Mouse (Mus musculus) ES-Bruce4 (cell line): ENCODE data around the gene Dph7. TPM values are rescaled to one million over a fixed set of nuclear protein-coding genes. Genes with fewer than 3 reads are reported as not detected.

ENCODE experiments used
- H3K27ac ChIP-seq: 2 replicates; pipeline ENCODE4 v1.5.1; 2012; ENCODE audit warnings: low read length, inconsistent platforms; ENCODE audit not compliant: insufficient read depth
- H3K27me3 ChIP-seq: 2 replicates; pipeline ENCODE4 v1.6.1; 2012; ENCODE audit warnings: mild to moderate bottlenecking, low read length, inconsistent platforms; ENCODE audit not compliant: control insufficient read depth, poor library complexity, insufficient read depth, severe bottlenecking
- H3K36me3 ChIP-seq: 2 replicates; pipeline ENCODE4 v1.6.1; 2012; ENCODE audit warnings: inconsistent platforms, mild to moderate bottlenecking, low read length, moderate library complexity; ENCODE audit not compliant: control insufficient read depth, poor library complexity, insufficient read depth, severe bottlenecking
- H3K4me1 ChIP-seq: one replicate; pipeline ENCODE4 v1.8.1; 2011; ENCODE audit warnings: low read length; ENCODE audit not compliant: control insufficient read depth, insufficient read depth
- H3K4me3 ChIP-seq: 2 replicates; pipeline ENCODE4 v1.5.1; 2011; ENCODE audit warnings: low read depth, mild to moderate bottlenecking, low read length
- H3K9ac ChIP-seq: 2 replicates; pipeline ENCODE4 v1.6.1; 2012; ENCODE audit warnings: low read depth, mild to moderate bottlenecking, inconsistent platforms; ENCODE audit not compliant: poor library complexity, severe bottlenecking
- H3K9me3 ChIP-seq: replicated peaks from 2 replicates; pipeline ENCODE4 v1.6.1; 2012; ENCODE audit warnings: mild to moderate bottlenecking, low read length, inconsistent platforms; ENCODE audit not compliant: control insufficient read depth, poor library complexity, insufficient read depth, severe bottlenecking
- CTCF ChIP-seq: IDR thresholded peaks from one replicate; pipeline ENCODE4 v1.8.1; 2011; ENCODE audit warnings: low read depth, low read length
- EP300 ChIP-seq: IDR thresholded peaks from 2 replicates; pipeline ENCODE4 v1.6.1; 2011; ENCODE audit warnings: low read depth, low read length; ENCODE audit not compliant: insufficient read depth
- POLR2A ChIP-seq: IDR thresholded peaks from one replicate; pipeline ENCODE4 v1.8.1; 2011; ENCODE audit warnings: low read length; ENCODE audit not compliant: insufficient read depth
- polyA plus RNA-seq: library from polyadenylated mRNA; stranded (reverse); fragments of >200 nt; gene quantifications from 2 replicates; pipeline ENCODE4 v1.2.4, GENCODE M21; 2011; ENCODE audit warnings: low read depth; ENCODE audit not compliant: missing spikeins, insufficient read depth, insufficient read length

Dph7 gene
- polyA plus RNA-seq, 1 experiment = 15.8 TPM

DNA sequence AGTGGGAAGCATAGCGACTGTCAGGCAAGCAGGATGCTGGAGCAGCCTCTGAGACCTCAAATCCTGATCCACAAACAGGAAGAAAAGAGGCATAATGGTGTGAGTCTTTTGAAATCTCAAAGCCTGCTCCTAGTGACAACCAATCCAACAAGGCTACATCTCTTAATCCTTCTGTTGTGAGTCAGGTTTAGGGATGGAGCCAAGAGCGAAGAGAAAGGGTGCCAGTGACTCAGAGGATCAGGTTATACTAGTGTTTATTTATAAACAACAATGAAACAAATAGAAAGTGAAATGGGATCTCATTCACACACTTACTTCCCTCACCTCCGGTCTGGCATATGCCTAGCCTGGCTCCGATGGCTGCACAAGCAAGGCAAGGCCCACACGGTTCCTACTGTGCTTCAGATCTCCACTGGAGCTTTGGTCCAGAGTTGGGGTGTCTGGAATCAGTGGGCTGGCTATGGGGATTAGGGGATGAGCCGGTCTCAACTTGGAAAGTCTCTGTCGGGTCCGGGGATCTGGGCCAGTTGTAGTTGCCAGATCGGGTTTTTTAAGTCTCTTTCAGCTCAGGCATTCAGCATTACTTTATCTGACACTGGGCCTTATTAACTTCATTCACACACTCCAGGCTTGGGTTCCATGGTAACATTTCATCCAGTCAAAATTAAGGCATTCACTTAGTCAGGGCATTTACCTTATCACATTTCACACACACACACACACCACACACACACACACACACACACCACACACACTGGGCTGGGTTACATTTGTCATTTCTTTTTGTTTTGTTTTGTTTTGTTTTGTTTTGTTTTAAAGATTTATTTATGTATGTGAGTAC lies 42.0 kb downstream of the Dph7 start:
- no peak overlapping the region for H3K9ac ChIP-seq
- no peaks in the 10 kb centered on the region for H3K36me3 ChIP-seq
- no peaks in the 10 kb centered on the region for H3K9me3 ChIP-seq
- no peak for TF ChIP-seq POLR2A
- no peak overlapping the region for H3K27ac ChIP-seq
- H3K4me1 ChIP-seq = no peaks in the 10 kb centered on the region
- no peak overlapping the region for H3K4me3 ChIP-seq
- H3K27me3 ChIP-seq = no peaks in the 10 kb centered on the region

- H3K9me3 ChIP-seq = no peaks in the 10 kb centered on the region
- no peak for TF ChIP-seq EP300
- no peak for TF ChIP-seq POLR2A
- TF ChIP-seq CTCF = no peak
Measured at GRCm38 (mm10) chr2:25006767-25007166, 44.6 kb downstream of the Dph7 start.

DNA sequence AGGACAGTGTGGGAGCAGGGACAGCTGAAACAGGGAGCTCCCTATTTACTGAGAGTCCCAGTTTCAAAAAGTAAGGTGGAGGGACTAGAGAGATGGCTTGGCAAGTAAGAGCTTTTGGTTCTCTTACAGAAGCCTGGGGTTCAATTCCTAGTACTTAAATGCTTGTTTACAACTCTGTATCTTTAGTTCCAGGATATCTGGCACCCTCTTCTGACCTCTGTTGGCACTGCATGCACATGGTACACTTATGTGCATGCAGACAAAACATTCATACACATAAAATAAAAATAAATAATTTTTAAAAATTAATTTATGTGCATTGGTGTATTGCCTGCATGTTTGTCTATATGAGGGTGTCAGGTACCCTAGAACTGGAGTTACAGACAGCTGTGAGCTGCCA lies 46.0 kb downstream of the Dph7 start:
- no peak for TF ChIP-seq POLR2A
- TF ChIP-seq EP300 = no peak
- no peak for TF ChIP-seq CTCF
- H3K27me3 ChIP-seq = no peaks in the 10 kb centered on the region
- no peak overlapping the region for H3K4me3 ChIP-seq
- H3K36me3 ChIP-seq = no peaks in the 10 kb centered on the region
- no peaks in the 10 kb centered on the region for H3K9me3 ChIP-seq
- H3K9ac ChIP-seq = no peak overlapping the region
- no peaks in the 10 kb centered on the region for H3K4me1 ChIP-seq
- no peak overlapping the region for H3K27ac ChIP-seq

More at GRCm38 (mm10) chr2:25006767-25007166, 44.6 kb downstream of the Dph7 start:
- Histone ChIP-seq H3K36me3 (no peaks in the 10 kb centered on the region), H3K4me3 (no peak overlapping the region), H3K9ac (no peak overlapping the region), H3K4me1 (no peaks in the 10 kb centered on the region), H3K27me3 (no peaks in the 10 kb centered on the region), H3K27ac (no peak overlapping the region)

Other genes starting within 250 kb of the Dph7 start
- gene Cacna1b, start 199.2 kb upstream of the Dph7 start, polyA plus RNA-seq = 8.9 and 10.6 TPM in 2 replicates
- 94.1 and 104 TPM in 2 replicates for gene Ehmt1, start 42.8 kb upstream of the Dph7 start, polyA plus RNA-seq
- 26.9 and 34.9 TPM in 2 replicates for gene Arrdc1, start 27.1 kb upstream of the Dph7 start, polyA plus RNA-seq
- gene Zmynd19, start 12.6 kb upstream of the Dph7 start, polyA plus RNA-seq = 57.5 and 64.7 TPM in 2 replicates
- 33.7 and 37.4 TPM in 2 replicates for gene Mrpl41, start 12.7 kb downstream of the Dph7 start, polyA plus RNA-seq
- gene Pnpla7, start 13.6 kb downstream of the Dph7 start, polyA plus RNA-seq = 16.2 and 20.1 TPM in 2 replicates
- gene Nsmf, start 92.0 kb downstream of the Dph7 start, polyA plus RNA-seq = 11.3 and 14.9 TPM in 2 replicates
- gene Entpd8, start 117.9 kb downstream of the Dph7 start, polyA plus RNA-seq = not detected in 2 replicates
- gene Noxa1, start 132.7 kb downstream of the Dph7 start, polyA plus RNA-seq = not detected in 2 replicates
- gene Nrarp, start 218.4 kb downstream of the Dph7 start, polyA plus RNA-seq = 9.8 and 10.2 TPM in 2 replicates
- 4.5 and 6.9 TPM in 2 replicates for gene Tor4a, start 234.5 kb downstream of the Dph7 start, polyA plus RNA-seq
- 36.1 and 41.0 TPM in 2 replicates for gene Nelfb, start 249.1 kb downstream of the Dph7 start, polyA plus RNA-seq